Mouse (Mus musculus) forebrain, embryonic 12.5 days (tissue): ENCODE results near the gene Gh. TPM values are rescaled to one million over a fixed set of nuclear protein-coding genes. Genes with fewer than 3 reads are reported as not detected.

ENCODE experiments used
- ATAC-seq: fragments of 200-750 bp; cut with Nextera tagmentation; 2 replicates; pipeline ENCODE4 v1.8.0; 2017; ENCODE audit warnings: moderate TSS enrichment; ENCODE audit not compliant: low FRiP score
- H3K27ac ChIP-seq: fragments of 300-500 bp; sonication (generic); 2 replicates; pipeline ENCODE4 v1.5.1; 2016; ENCODE audit warnings: mild to moderate bottlenecking
- H3K27me3 ChIP-seq: fragments of 300-500 bp; sonication (generic); 2 replicates; pipeline ENCODE4 v1.6.1; 2016; ENCODE audit warnings: mild to moderate bottlenecking
- H3K36me3 ChIP-seq: fragments of 300-500 bp; sonication (generic); replicated peaks from 2 replicates; pipeline ENCODE4 v1.6.1; 2016; ENCODE audit warnings: mild to moderate bottlenecking
- H3K4me1 ChIP-seq: fragments of 300-500 bp; sonication (generic); 2 replicates; pipeline ENCODE4 v1.6.1; 2016
- H3K4me2 ChIP-seq: fragments of 300-500 bp; sonication (generic); 2 replicates; pipeline ENCODE4 v1.6.1; 2016; ENCODE audit warnings: mild to moderate bottlenecking, moderate library complexity
- H3K4me3 ChIP-seq: fragments of 300-500 bp; sonication (generic); replicated peaks from 2 replicates; pipeline ENCODE4 v1.5.1; 2016; ENCODE audit warnings: mild to moderate bottlenecking
- H3K9ac ChIP-seq: fragments of 300-500 bp; sonication (generic); 2 replicates; pipeline ENCODE4 v1.6.1; 2016; ENCODE audit warnings: mild to moderate bottlenecking
- H3K9me3 ChIP-seq: fragments of 300-500 bp; sonication (generic); 2 replicates; pipeline ENCODE4 v1.6.1; 2016
- WGBS: fragments of 180-500 bp; shearing (Covaris S2); methylation state at CpG from one replicate; pipeline ENCODE4 v1.1.7; 2016; 5-methylcytosine and 5-hydroxymethylcytosine counted together
- polyA plus RNA-seq: library from polyadenylated mRNA; unstranded; fragments of >200 nt; fragmentation: Nextera tagmentation; extraction: Ambion mirVana; gene quantifications from 2 replicates; pipeline ENCODE4 v1.2.1, GENCODE M21; 2016

Gene Gh
- polyA plus RNA-seq, 1 experiment from 2014 or later = not detected

- H3K27ac ChIP-seq = no peak overlapping the region
These were observed 26.7 kb downstream of the Gh start for GRCm38 (mm10) chr11:106274971-106275411.

GRCm38 (mm10) chr11:106274374-106274773 is 27.3 kb downstream of the Gh start:
- Histone ChIP-seq H3K36me3 (no peaks in the 10 kb centered on the region), H3K27me3 (peaks cover 3% of the 10 kb centered on the region; the same call in 1 of the 2 replicates), H3K9ac (no peak overlapping the region), H3K4me2 (no peak overlapping the region), H3K4me3 (no peak overlapping the region), H3K9me3 (no peaks in the 10 kb centered on the region), H3K4me1 (peaks cover 22% of the 10 kb centered on the region), H3K27ac (no peak overlapping the region)
- ATAC-seq = no peak
- 92% methylated on average over 1 of the region's 1 CpGs for WGBS

More at GRCm38 (mm10) chr11:106274971-106275411, 26.7 kb downstream of the Gh start:
- Histone ChIP-seq H3K36me3 (no peaks in the 10 kb centered on the region), H3K9ac (no peak overlapping the region), H3K27me3 (peaks cover 3% of the 10 kb centered on the region; the same call in 1 of the 2 replicates), H3K4me3 (no peak overlapping the region), H3K4me1 (peaks cover 22% of the 10 kb centered on the region), H3K4me2 (no peak overlapping the region), H3K9me3 (no peaks in the 10 kb centered on the region)
- WGBS = 86% methylated on average over 7 of the region's 7 CpGs
- no peak for ATAC-seq

GRCm38 (mm10) chr11:106273811-106274210 is 27.9 kb downstream of the Gh start:
- Histone ChIP-seq H3K4me1 (peaks cover 27% of the 10 kb centered on the region), H3K27me3 (peaks cover 3% of the 10 kb centered on the region; the same call in 1 of the 2 replicates), H3K27ac (no peak overlapping the region), H3K9ac (no peak overlapping the region), H3K4me3 (0 out of 2 replicates have a peak overlapping the region, but pooled peaks have one; percentile 76), H3K9me3 (no peaks in the 10 kb centered on the region), H3K4me2 (peak overlapping the region; percentile 77), H3K36me3 (no peaks in the 10 kb centered on the region)
- WGBS = 98% methylated on average over 6 of the region's 6 CpGs
- ATAC-seq = no peak

GRCm38 (mm10) chr11:106273311-106273684 is 28.4 kb downstream of the Gh start:
- no peaks in the 10 kb centered on the region for H3K36me3 ChIP-seq
- peak; percentile 33 for ATAC-seq
- no peaks in the 10 kb centered on the region for H3K9me3 ChIP-seq
- peak overlapping the region; percentile 76 for H3K4me3 ChIP-seq
- H3K27ac ChIP-seq = peak overlapping the region; percentile 88
- peak overlapping the region; percentile 92 for H3K9ac ChIP-seq
- H3K4me1 ChIP-seq = peaks cover 32% of the 10 kb centered on the region
- 21% methylated on average over 16 of the region's 16 CpGs for WGBS
- peak overlapping the region; percentile 77 for H3K4me2 ChIP-seq
- H3K27me3 ChIP-seq = no peaks in the 10 kb centered on the region

GRCm38 (mm10) chr11:106272644-106273310 is 28.9 kb downstream of the Gh start, which contains the start of gene Smarcd2:
Gene Smarcd2, minus strand, starts transcription at chr11:106272972.
- peak within 1 kb of the TSS; percentile 92 for H3K9ac ChIP-seq
- peak; percentile 94 for ATAC-seq
- under 1% methylated on average over 71 of the region's 72 CpGs for WGBS
- H3K27ac ChIP-seq = peak within 1 kb of the TSS; percentile 88
- H3K4me3 ChIP-seq = peak within 1 kb of the TSS; percentile 76
- no peaks in the 10 kb centered on the region for H3K9me3 ChIP-seq
- no peaks in the 10 kb centered on the region for H3K36me3 ChIP-seq
- peak within 1 kb of the TSS; percentile 77 for H3K4me2 ChIP-seq
- H3K27me3 ChIP-seq = no peaks in the 10 kb centered on the region
- peaks cover 37% of the 10 kb centered on the region for H3K4me1 ChIP-seq

- Histone ChIP-seq H3K36me3 (peaks cover 6% of the 10 kb centered on the region), H3K4me3 (peak overlapping the region; percentile 76), H3K9me3 (no peaks in the 10 kb centered on the region), H3K4me2 (peak overlapping the region; percentile 77), H3K9ac (peak overlapping the region; percentile 92), H3K27ac (peak overlapping the region; percentile 88), H3K4me1 (peaks cover 43% of the 10 kb centered on the region), H3K27me3 (no peaks in the 10 kb centered on the region)
- WGBS = 2% methylated on average over 41 of the region's 41 CpGs
- no peak; the same call in 1 of the 2 replicates for ATAC-seq
These were observed 29.6 kb downstream of the Gh start for GRCm38 (mm10) chr11:106271794-106272643.

GRCm38 (mm10) chr11:106271131-106271793 is 30.4 kb downstream of the Gh start:
- no peaks in the 10 kb centered on the region for H3K9me3 ChIP-seq
- peak overlapping the region; percentile 77 for H3K4me2 ChIP-seq
- 0 out of 2 replicates have a peak overlapping the region, but pooled peaks have one; percentile 36 for H3K27ac ChIP-seq
- peaks cover 40% of the 10 kb centered on the region for H3K4me1 ChIP-seq
- H3K9ac ChIP-seq = peak overlapping the region; percentile 92
- H3K4me3 ChIP-seq = peak overlapping the region; percentile 76
- H3K27me3 ChIP-seq = no peaks in the 10 kb centered on the region
- H3K36me3 ChIP-seq = peaks cover 13% of the 10 kb centered on the region
- ATAC-seq = no peak
- 53% methylated on average over 5 of the region's 5 CpGs for WGBS

GRCm38 (mm10) chr11:106269060-106269431 is 32.6 kb downstream of the Gh start:
- ATAC-seq = no peak
- peak overlapping the region; percentile 78 for H3K27ac ChIP-seq
- H3K27me3 ChIP-seq = no peaks in the 10 kb centered on the region
- peaks cover 37% of the 10 kb centered on the region for H3K4me1 ChIP-seq
- no peak overlapping the region for H3K4me2 ChIP-seq
- 69% methylated on average over 3 of the region's 3 CpGs for WGBS
- H3K36me3 ChIP-seq = peaks cover 35% of the 10 kb centered on the region
- H3K9ac ChIP-seq = no peak overlapping the region
- no peaks in the 10 kb centered on the region for H3K9me3 ChIP-seq
- H3K4me3 ChIP-seq = no peak overlapping the region

- H3K4me1 ChIP-seq = peaks cover 37% of the 10 kb centered on the region
- 84% methylated on average over 8 of the region's 8 CpGs for WGBS
These were observed 33.2 kb downstream of the Gh start for GRCm38 (mm10) chr11:106268326-106269059.

GRCm38 (mm10) chr11:106267871-106268270 is 33.8 kb downstream of the Gh start:
- no peaks in the 10 kb centered on the region for H3K9me3 ChIP-seq
- no peaks in the 10 kb centered on the region for H3K27me3 ChIP-seq
- peak overlapping the region; percentile 78; the same call in 1 of the 2 replicates for H3K27ac ChIP-seq
- no peak overlapping the region; the same call in 1 of the 2 replicates for H3K4me2 ChIP-seq
- no peak overlapping the region for H3K9ac ChIP-seq
- no peak overlapping the region for H3K4me3 ChIP-seq
- peaks cover 35% of the 10 kb centered on the region for H3K4me1 ChIP-seq
- WGBS = 86% methylated on average over 5 of the region's 5 CpGs
- ATAC-seq = no peak
- H3K36me3 ChIP-seq = peaks cover 47% of the 10 kb centered on the region

More at GRCm38 (mm10) chr11:106268326-106269059, 33.2 kb downstream of the Gh start:
- H3K27me3 ChIP-seq = no peaks in the 10 kb centered on the region
- H3K9ac ChIP-seq = no peak overlapping the region
- peak overlapping the region; percentile 78 for H3K27ac ChIP-seq
- H3K4me3 ChIP-seq = no peak overlapping the region
- no peaks in the 10 kb centered on the region for H3K9me3 ChIP-seq
- peaks cover 41% of the 10 kb centered on the region for H3K36me3 ChIP-seq
- no peak for ATAC-seq
- H3K4me2 ChIP-seq = peak overlapping the region; percentile 13; the same call in 1 of the 2 replicates

GRCm38 (mm10) chr11:106267311-106267852 is 34.3 kb downstream of the Gh start:
- Histone ChIP-seq H3K4me2 (no peak overlapping the region), H3K9ac (no peak overlapping the region), H3K27me3 (no peaks in the 10 kb centered on the region), H3K36me3 (peaks cover 52% of the 10 kb centered on the region), H3K27ac (peak overlapping the region; percentile 78), H3K4me3 (no peak overlapping the region), H3K4me1 (peaks cover 35% of the 10 kb centered on the region), H3K9me3 (no peaks in the 10 kb centered on the region)
- 77% methylated on average over 15 of the region's 15 CpGs for WGBS
- no peak for ATAC-seq
